Mouse (Mus musculus) kidney, adult 2 months (tissue): ENCODE results near the gene Elk3.

Experiments used
- CTCF ChIP-seq: fragments of 200-500 bp; conservative IDR thresholded peaks from 2 replicates; pipeline ENCODE4 v1.5.1; 2011; ENCODE audit warnings: low read depth, mild to moderate bottlenecking, control low read depth, low read length, moderate library complexity, mixed read lengths; ENCODE audit not compliant: insufficient read depth, insufficient read length
- POLR2A ChIP-seq: fragments of 200-500 bp; IDR thresholded peaks from one replicate; pipeline ENCODE4 v1.6.1; 2011; ENCODE audit warnings: low read depth, low read length, control low read depth

DNA sequence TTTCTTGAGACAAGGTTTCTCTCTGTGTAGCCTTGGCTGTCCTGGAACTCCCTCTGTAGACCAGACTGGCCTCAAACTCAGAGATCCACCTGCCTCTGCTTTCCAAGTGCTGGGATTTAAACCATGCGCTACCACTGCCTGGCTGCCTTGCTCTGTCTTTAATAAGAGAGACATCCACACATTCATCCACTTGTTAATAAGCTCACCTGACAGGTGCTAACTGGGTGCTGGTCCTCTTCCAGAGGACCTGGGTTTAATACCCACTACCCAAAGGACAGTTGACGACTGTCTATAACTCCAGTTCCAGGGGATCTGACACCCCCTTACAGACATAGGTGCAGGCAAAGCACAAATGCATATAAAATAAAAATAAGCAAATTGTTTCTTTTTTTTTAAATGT, 13.5 kb upstream of the Elk3 start:
- TF ChIP-seq POLR2A (no peak), CTCF (no peak)
